28 mouse cellular contexts compared by ENCODE assay signal in the genomic region with DNA sequence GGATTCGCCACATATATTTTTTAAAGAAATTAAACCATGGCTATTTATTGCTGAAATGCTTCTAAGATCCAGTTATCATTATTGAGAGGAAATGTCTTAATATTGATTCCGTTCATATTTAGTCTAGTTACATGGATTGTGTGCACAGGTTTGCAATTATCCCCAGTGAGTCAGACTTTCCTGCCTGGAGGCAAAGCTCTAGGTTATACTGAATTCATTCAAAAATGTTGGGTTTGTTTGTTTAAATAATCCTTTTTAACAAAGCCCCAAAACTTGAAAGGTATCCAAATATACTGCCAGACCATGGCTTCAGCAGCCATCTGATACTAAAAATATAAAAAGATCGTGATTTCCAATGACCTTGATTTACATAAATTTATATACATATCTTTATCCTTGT.
"Had no signal": no experiment of that assay in that cellular context is flagged by ENCODE, and none has a peak within 500 bp of the region (broad histone marks: within the 10 kb centered on the region; RNA-seq: fewer than 3 reads in every experiment).

No protein-coding gene starts in this region.

- H3K4me3 ChIP-seq: embryonic facial prominence, embryonic 10.5 days; embryonic facial prominence, embryonic 12.5 days; embryonic facial prominence, embryonic 13.5 days; embryonic facial prominence, embryonic 15.5 days; erythroblast, embryonic 14.5 days; forebrain, embryonic 10.5 days; forebrain, embryonic 12.5 days; forebrain, embryonic 13.5 days; forebrain, embryonic 15.5 days; gastrocnemius, adult 2 months; heart, adult 2 months; heart, embryonic 10.5 days; heart, embryonic 12.5 days had no signal

- H3K36me3 ChIP-seq: embryonic facial prominence, embryonic 10.5 days; embryonic facial prominence, embryonic 12.5 days; embryonic facial prominence, embryonic 13.5 days; embryonic facial prominence, embryonic 15.5 days; forebrain, embryonic 10.5 days; forebrain, embryonic 12.5 days; forebrain, embryonic 15.5 days; heart, embryonic 10.5 days; heart, embryonic 12.5 days had no signal

- ATAC-seq: forebrain, embryonic 13.5 days; forebrain, embryonic 14.5 days; forebrain, embryonic 15.5 days; forebrain, embryonic 16.5 days; forebrain, postnatal 0 days had no signal

- H3K4me1 ChIP-seq: embryonic facial prominence, embryonic 12.5 days; embryonic facial prominence, embryonic 15.5 days; forebrain, embryonic 15.5 days; heart, embryonic 12.5 days had no signal

- H3K4me2 ChIP-seq: embryonic facial prominence, embryonic 12.5 days; embryonic facial prominence, embryonic 13.5 days; embryonic facial prominence, embryonic 15.5 days; forebrain, embryonic 12.5 days; forebrain, embryonic 13.5 days; forebrain, embryonic 15.5 days; heart, embryonic 11.5 days; heart, embryonic 12.5 days had no signal

- H3K9ac ChIP-seq: embryonic facial prominence, embryonic 12.5 days; embryonic facial prominence, embryonic 13.5 days; embryonic facial prominence, embryonic 15.5 days; forebrain, embryonic 12.5 days; forebrain, embryonic 13.5 days; forebrain, embryonic 15.5 days; forebrain, postnatal 0 days; heart, embryonic 12.5 days had no signal

- H3K27ac ChIP-seq: embryonic facial prominence, embryonic 10.5 days; embryonic facial prominence, embryonic 12.5 days; embryonic facial prominence, embryonic 13.5 days; embryonic facial prominence, embryonic 15.5 days; forebrain, embryonic 10.5 days; forebrain, embryonic 12.5 days; forebrain, embryonic 13.5 days; forebrain, embryonic 15.5 days; gastrocnemius, adult 2 months; heart, adult 2 months; heart, embryonic 10.5 days had no signal

- DNase-seq: cerebellum, adult 9-11 months; cerebellum, postnatal 10 days; cerebellum, postnatal 14 days; cerebellum, postnatal 25 days; cerebellum, postnatal 36 days; embryo, embryonic 11 days; forebrain, postnatal 0 days; gastrocnemius, adult 2 months; gastrocnemius, postnatal 14 days; gastrocnemius, postnatal 25 days; gastrocnemius, postnatal 36 days; heart, adult 11 months; heart, adult 18-20 months; heart, adult 2 months had no signal

- H3K9me3 ChIP-seq: embryonic facial prominence, embryonic 10.5 days; embryonic facial prominence, embryonic 12.5 days; embryonic facial prominence, embryonic 13.5 days; embryonic facial prominence, embryonic 15.5 days; forebrain, embryonic 10.5 days; forebrain, embryonic 12.5 days; forebrain, embryonic 13.5 days; forebrain, embryonic 15.5 days; heart, embryonic 10.5 days had no signal

- H3K27me3 ChIP-seq: embryonic facial prominence, embryonic 12.5 days; embryonic facial prominence, embryonic 13.5 days; embryonic facial prominence, embryonic 15.5 days; forebrain, embryonic 12.5 days; forebrain, embryonic 13.5 days; forebrain, embryonic 15.5 days; heart, embryonic 12.5 days had no signal
